Mouse (Mus musculus) myocyte (in vitro differentiated cells): ENCODE results near the gene Sprr2a2. TPM values are rescaled to one million over a fixed set of nuclear protein-coding genes. Genes with fewer than 3 reads are reported as not detected.
"Not testable (repeated sequence)": the region's sequence is repeated elsewhere in the genome, so short reads cannot be mapped to it uniquely, and the experiment has no call there.

Source experiments
- H3K27me3 ChIP-seq: one replicate; pipeline ENCODE4 v1.6.1; 2011; ENCODE audit not compliant: control insufficient read depth, insufficient read depth, insufficient read length
- H3K36me3 ChIP-seq: one replicate; pipeline ENCODE4 v1.6.1; 2011; ENCODE audit not compliant: control insufficient read depth, insufficient read depth
- H3K4me2 ChIP-seq: one replicate; pipeline ENCODE4 v1.6.1; 2011; ENCODE audit warnings: low read depth, control low read depth
- H3K4me3 ChIP-seq: one replicate; pipeline ENCODE4 v1.5.1; 2011; ENCODE audit warnings: mild to moderate bottlenecking, control low read depth, moderate library complexity
- H3K79me2 ChIP-seq: one replicate; pipeline ENCODE4 v1.6.1; 2011; ENCODE audit not compliant: control insufficient read depth, insufficient read depth
- H3ac ChIP-seq: one replicate; pipeline ENCODE4 v1.6.1; 2011; ENCODE audit not compliant: control insufficient read depth, insufficient read length
- CEBPB ChIP-seq: IDR thresholded peaks from 2 replicates; pipeline ENCODE4 v1.6.1; 2011; ENCODE audit warnings: mild to moderate bottlenecking, moderate library complexity; ENCODE audit not compliant: poor library complexity, insufficient read depth, severe bottlenecking
- E2F4 ChIP-seq: IDR thresholded peaks from one replicate; pipeline ENCODE4 v1.6.1; 2011; ENCODE audit warnings: mild to moderate bottlenecking, control low read depth, moderate library complexity; ENCODE audit not compliant: insufficient read depth
- MAX ChIP-seq: IDR thresholded peaks from one replicate; pipeline ENCODE4 v1.6.1; 2011; ENCODE audit warnings: low read depth, mild to moderate bottlenecking, control low read depth
- MYOD1 ChIP-seq, 3 experiments: IDR thresholded peaks; one replicate each; pipeline ENCODE4 v1.6.1; 2011; ENCODE audit warnings: control low read depth in 2 of 3, low read depth in 2 of 3, mild to moderate bottlenecking in 2 of 3, moderate library complexity in 1 of 3; ENCODE audit not compliant: insufficient read length in 2 of 3, control insufficient read depth in 1 of 3
- MYOG ChIP-seq, 3 experiments: IDR thresholded peaks; one replicate each; pipeline ENCODE4 v1.6.1; 2011; ENCODE audit warnings: control low read depth in 2 of 3, low read depth in 2 of 3, mild to moderate bottlenecking in 2 of 3; ENCODE audit not compliant: insufficient read length in 2 of 3, control insufficient read depth in 1 of 3, insufficient read depth in 1 of 3
- POLR2A ChIP-seq: IDR thresholded peaks from one replicate; pipeline ENCODE4 v1.6.1; 2011; ENCODE audit warnings: low read depth, mild to moderate bottlenecking, control low read depth, moderate library complexity; ENCODE audit not compliant: insufficient read length
- POLR2AphosphoS2 ChIP-seq: IDR thresholded peaks from one replicate; pipeline ENCODE4 v1.6.1; 2011; ENCODE audit warnings: low read depth, control low read depth; ENCODE audit not compliant: insufficient read length
- REST ChIP-seq: IDR thresholded peaks from one replicate; pipeline ENCODE4 v1.6.1; 2011; ENCODE audit warnings: mild to moderate bottlenecking, control low read depth, moderate library complexity; ENCODE audit not compliant: insufficient read depth, insufficient read length
- SRF ChIP-seq: IDR thresholded peaks from one replicate; pipeline ENCODE4 v1.6.1; 2011; ENCODE audit warnings: low read depth; ENCODE audit not compliant: control insufficient read depth, insufficient read length
- TCF12 ChIP-seq: IDR thresholded peaks from one replicate; pipeline ENCODE4 v1.6.1; 2011; ENCODE audit warnings: mild to moderate bottlenecking, control low read depth; ENCODE audit not compliant: poor library complexity, insufficient read depth, severe bottlenecking
- TCF3 ChIP-seq: IDR thresholded peaks from one replicate; pipeline ENCODE4 v1.6.1; 2011; ENCODE audit warnings: low read depth, control low read depth; ENCODE audit not compliant: insufficient read length
- USF1 ChIP-seq: IDR thresholded peaks from one replicate; pipeline ENCODE4 v1.6.1; 2011; ENCODE audit warnings: low read depth, mild to moderate bottlenecking, control low read depth, moderate library complexity
- polyA plus RNA-seq: library from polyadenylated mRNA; unstranded; fragments of >200 nt; fragmentation: generic; extraction: Trizol; gene quantifications from one replicate; pipeline ENCODE4 v1.2.1, GENCODE M21; 2012; ENCODE audit warnings: missing spikeins

Gene Sprr2a2
- 2.1 TPM for polyA plus RNA-seq

DNA sequence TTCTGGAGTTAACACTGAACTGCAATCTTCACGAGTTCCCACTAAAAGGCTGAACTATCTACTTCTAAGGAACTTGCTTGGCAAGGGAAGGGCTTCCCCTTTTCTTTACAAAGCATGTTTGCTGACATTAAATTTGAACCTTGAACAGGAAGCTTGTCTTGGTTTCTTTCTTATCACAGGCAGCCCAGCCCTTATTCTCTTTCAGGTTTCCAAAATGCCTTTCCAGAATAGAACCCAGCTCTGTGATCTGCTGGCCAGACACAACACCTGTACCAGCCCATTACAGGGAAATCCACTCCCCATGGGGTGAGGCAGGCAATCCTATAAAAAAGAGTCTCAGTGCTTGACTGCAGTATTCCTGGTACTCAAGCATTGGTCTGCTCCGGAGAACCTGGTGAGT, at the start of gene Sprr2a2, which contains the start of gene Sprr2a1:
Gene Sprr2a2, plus strand, starts transcription at position 352 of the 400 bp plus-strand sequence.
Gene Sprr2a1, plus strand, starts transcription at position 231 of the 400 bp plus-strand sequence.
- H3K79me2 ChIP-seq, H3K27me3 ChIP-seq: not testable (repeated sequence)

DNA sequence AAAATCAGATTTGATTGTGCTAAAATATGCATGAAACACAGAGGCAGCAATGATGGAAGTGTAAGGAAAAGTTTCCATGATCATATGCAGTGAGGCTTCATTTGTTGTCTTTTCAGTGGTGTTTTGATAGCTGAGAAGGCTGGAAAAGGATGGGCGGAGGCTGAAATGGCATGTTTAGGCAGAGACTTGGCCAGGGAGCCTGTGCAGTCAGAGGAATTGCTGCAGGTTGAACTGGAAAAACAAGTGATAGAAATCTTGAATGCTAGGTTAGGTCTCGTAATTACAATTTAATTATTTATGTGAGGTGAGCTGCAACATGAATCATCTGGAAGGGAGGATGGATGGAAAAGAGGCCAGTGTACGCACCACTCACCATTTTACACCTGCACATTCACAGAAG, 45.9 kb upstream of the Sprr2a2 start:
- Histone ChIP-seq H3K36me3 (no peaks in the 10 kb centered on the region), H3K4me3 (no peak overlapping the region), H3K4me2 (no peak overlapping the region), H3K27me3 (no peaks in the 10 kb centered on the region), H3K79me2 (no peaks in the 10 kb centered on the region), H3ac (no peak overlapping the region)
- TF ChIP-seq TCF12, result no peak
- TF ChIP-seq SRF, result no peak
- no peak for TF ChIP-seq REST
- no peak for TF ChIP-seq MAX
- no peak for TF ChIP-seq TCF3
- no peak for TF ChIP-seq POLR2AphosphoS2

More for the DNA sequence above, at the start of gene Sprr2a2, which contains the start of gene Sprr2a1:
- H3K36me3 ChIP-seq, H3K4me3 ChIP-seq, H3ac ChIP-seq, H3K4me2 ChIP-seq: not testable (repeated sequence)

DNA sequence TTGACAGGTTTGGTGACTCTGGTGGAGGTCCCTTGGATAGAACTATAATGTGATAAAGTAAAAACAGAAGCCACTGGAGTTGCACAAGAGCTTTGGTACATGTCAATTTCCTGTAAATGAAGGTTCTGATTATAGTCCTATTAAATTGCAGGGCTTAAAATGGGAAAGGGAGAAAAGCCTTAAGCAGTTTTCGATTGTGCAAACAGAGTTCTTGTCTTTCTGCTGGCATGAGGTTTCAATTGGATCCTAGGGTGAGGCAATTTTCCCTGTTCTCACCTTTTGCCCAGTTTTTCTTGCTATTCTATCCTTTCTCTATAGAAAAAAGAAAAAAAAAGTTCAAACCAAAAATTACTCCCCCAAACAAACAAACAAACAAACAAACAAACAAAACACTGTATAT, 38.8 kb upstream of the Sprr2a2 start:
- H3K79me2 ChIP-seq, result no peaks in the 10 kb centered on the region
- H3K4me3 ChIP-seq, result no peak overlapping the region
- H3K27me3 ChIP-seq, result no peaks in the 10 kb centered on the region
- TF ChIP-seq MAX (no peak), MYOG (IDR thresholded peaks at IDR 0.05; ENCODE audit: control insufficient read depth in 1 of 3, insufficient read depth in 1 of 3, insufficient read length in 2 of 3, low read depth in 2 of 3) (no peak), USF1 (no peak), MYOD1 (IDR thresholded peaks at IDR 0.05; ENCODE audit: control insufficient read depth in 1 of 3, insufficient read length in 2 of 3, low read depth in 2 of 3) (no peak), SRF (no peak), E2F4 (no peak), POLR2A (no peak), TCF3 (no peak)
- no peak overlapping the region for H3K4me2 ChIP-seq
- H3K36me3 ChIP-seq, result no peaks in the 10 kb centered on the region
- no peak overlapping the region for H3ac ChIP-seq

DNA sequence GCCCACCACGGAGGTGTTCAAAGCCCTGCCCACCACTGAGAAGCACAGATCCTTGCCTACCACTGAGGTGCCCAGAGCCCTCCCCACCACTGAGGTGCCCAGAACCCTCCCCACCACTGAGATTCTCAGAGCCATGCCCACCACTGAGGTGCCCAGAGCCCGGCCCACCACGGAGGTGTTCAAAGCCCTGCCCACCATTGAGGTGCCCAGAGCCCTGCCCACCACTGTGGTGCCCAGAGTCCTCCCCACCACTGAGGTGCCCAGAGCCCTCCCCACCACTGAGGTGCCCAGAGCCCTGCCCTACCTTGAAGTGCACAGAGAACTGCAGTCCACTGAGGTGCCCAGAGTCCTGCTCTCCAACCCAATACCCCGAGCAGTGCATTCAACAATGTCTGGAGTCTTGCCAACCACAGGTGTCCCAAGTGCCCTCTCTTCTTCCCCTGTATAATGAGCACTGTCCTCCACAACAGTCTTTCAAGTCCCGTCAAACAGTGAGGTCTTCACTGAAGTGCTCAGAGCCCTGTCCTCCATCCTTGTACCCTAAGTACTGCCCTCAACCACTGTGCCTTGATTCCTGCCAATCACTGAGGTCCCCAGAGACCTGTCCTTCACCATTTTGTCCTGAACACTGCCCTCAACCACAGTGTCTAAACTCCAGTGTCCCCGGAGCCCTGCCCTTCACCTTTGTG, 20.1 kb upstream of the Sprr2a2 start:
- H3ac ChIP-seq, result no peak overlapping the region
- H3K27me3 ChIP-seq, result no peaks in the 10 kb centered on the region
- no peak overlapping the region for H3K4me2 ChIP-seq
- H3K36me3 ChIP-seq, result no peaks in the 10 kb centered on the region
- H3K79me2 ChIP-seq, result no peaks in the 10 kb centered on the region
- TF ChIP-seq REST (no peak), MAX (no peak), E2F4 (no peak), CEBPB (no peak), POLR2AphosphoS2 (no peak), TCF12 (no peak), USF1 (no peak), SRF (no peak), MYOG (IDR thresholded peaks at IDR 0.05; ENCODE audit: control insufficient read depth in 1 of 3, insufficient read depth in 1 of 3, insufficient read length in 2 of 3, low read depth in 2 of 3) (no peak), TCF3 (no peak), POLR2A (no peak), MYOD1 (IDR thresholded peaks at IDR 0.05; ENCODE audit: control insufficient read depth in 1 of 3, insufficient read length in 2 of 3, low read depth in 2 of 3) (no peak)
- no peak overlapping the region for H3K4me3 ChIP-seq

DNA sequence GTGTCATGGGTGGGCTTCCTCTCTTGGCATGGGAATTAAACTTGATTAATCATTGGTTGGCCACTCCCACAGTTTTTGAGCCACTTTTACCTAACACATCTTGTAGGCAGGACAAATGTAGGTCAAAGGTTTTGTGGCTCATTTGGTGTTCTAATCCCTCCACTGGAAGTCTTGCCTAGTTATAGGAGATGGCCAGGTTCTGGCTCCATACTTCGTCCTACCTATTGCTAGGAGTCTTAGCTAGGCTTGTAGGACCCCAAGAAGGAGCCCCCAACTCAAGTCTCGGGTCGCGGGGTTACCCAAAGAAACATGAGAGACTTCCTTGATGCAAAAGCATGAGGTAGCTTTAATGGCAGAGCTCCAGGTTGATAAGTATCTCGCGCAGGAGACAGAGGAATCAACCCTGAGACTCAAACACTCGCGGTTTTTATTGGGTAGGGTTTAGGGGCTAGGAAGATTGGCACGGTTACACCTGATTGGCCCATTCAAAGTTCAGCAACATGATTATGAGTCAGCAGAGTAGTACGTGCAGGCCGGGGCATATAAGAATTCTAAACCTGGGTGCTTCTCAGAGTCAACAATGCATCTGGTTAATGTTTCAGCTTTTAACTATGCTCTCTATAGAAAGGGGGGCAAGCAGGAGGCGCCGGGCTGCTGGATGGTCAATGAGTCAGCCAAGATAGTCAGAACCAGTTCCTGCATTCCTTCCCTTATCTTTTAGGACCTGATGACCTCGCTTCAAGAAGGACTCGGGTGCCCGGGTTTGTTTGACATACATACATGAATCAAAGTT, 4.4 kb upstream of the Sprr2a2 start:
- not testable (repeated sequence) for H3K79me2 ChIP-seq, H3K36me3 ChIP-seq, H3K4me2 ChIP-seq, H3K27me3 ChIP-seq, H3K4me3 ChIP-seq, H3ac ChIP-seq

DNA sequence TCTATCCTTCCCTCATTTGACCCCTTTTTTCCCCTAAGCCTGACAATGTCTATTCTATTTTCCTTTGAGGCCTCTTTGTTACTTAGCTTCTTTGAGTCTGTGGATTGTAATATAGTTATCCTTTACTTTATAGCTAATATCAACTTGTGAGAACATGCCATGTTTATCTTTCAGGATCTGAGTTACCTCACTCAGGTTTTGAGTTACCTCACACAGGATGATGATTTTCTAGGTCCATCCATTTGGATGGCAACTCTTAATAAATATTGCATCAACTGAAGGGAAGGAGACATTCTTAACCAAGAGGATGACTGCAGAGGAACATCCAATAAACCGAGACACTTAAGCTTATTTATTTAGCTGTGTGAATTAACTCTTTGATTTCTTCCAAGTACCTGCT, 3.7 kb upstream of the Sprr2a2 start:
- H3K4me3 ChIP-seq, H3ac ChIP-seq, H3K79me2 ChIP-seq, H3K27me3 ChIP-seq, H3K36me3 ChIP-seq, H3K4me2 ChIP-seq: not testable (repeated sequence)

DNA sequence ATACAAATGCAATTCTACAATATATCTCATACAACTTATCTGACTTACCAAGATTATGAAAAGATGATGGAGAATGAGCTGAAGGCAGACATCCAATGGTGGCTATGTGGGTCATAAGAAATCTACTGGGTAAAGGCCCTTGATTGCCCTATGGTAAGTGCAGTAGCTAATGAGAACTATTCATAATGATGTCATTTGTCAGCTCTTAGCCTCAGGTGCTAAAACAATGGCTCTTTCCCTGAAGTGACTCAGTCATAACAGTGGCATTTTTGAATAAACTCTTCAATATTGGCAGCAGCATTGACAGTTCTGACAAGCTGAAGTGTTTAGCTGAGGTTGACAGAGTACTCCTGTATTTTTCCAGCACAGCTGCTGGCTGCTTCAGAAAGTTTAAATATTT, 2.1 kb upstream of the Sprr2a2 start:
- H3K4me3 ChIP-seq, H3K27me3 ChIP-seq, H3K4me2 ChIP-seq, H3K79me2 ChIP-seq, H3K36me3 ChIP-seq, H3ac ChIP-seq: not testable (repeated sequence)

DNA sequence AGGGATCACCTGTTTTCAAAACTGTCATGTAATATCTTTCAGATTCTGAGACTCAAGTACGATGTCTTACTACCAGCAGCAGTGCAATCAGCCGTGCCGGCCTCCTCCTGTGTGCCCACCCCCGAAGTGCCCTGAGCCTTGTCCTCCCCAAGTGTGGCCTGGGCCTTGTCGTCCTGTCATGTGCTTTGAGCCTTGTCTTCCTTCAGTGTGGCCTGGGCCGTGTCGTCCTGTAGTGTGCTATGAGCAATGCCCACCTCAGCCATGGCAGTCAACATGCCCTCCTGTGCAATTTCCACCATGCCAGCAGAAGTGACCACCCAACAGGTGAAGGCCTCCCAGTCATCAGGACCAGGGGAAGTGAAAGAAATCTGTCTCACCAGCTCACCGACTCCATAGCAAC, 3.3 kb downstream of the Sprr2a2 start:
- not testable (repeated sequence) for H3K27me3 ChIP-seq, H3K4me3 ChIP-seq, H3ac ChIP-seq, H3K36me3 ChIP-seq, H3K4me2 ChIP-seq, H3K79me2 ChIP-seq

DNA sequence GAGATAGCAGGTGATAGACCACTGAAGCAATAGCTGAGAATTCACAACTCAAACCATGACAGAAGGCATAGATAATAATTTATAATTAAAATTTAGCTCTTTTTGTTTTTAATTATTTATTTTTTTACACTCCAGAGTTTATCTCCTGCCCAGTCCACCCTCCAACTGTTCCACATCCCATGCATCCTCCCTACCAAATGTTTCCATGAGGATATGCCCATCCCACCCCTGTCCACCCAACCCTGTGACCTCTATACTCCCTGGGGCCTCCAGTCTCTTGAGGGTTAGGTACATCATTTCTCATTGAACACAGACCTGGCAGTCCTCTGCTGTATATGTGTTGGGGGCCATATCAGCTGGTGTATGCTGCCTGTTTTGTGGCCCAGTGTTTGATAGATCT, 8.0 kb downstream of the Sprr2a2 start:
- H3ac ChIP-seq, H3K4me3 ChIP-seq, H3K79me2 ChIP-seq, H3K4me2 ChIP-seq, H3K27me3 ChIP-seq, H3K36me3 ChIP-seq: not testable (repeated sequence)
